Mouse (Mus musculus) E14TG2a.4 (cell line): ENCODE measurements around the gene Rnf223.

Experiments used
- CTCF ChIP-seq: conservative IDR thresholded peaks from 2 replicates; pipeline ENCODE4 v1.5.1; 2014; ENCODE audit warnings: low read length
- NANOG ChIP-seq: IDR thresholded peaks from 2 replicates; pipeline ENCODE4 v1.6.1; 2014; ENCODE audit warnings: borderline replicate concordance, low read length, mixed read lengths
- POU5F1 ChIP-seq: IDR thresholded peaks from 2 replicates; pipeline ENCODE4 v1.6.1; 2014; ENCODE audit warnings: low read length, borderline replicate concordance

GRCm38 (mm10) chr4:156082621-156083234, 47.6 kb upstream of the Rnf223 start:
- TF ChIP-seq CTCF = no peak
- TF ChIP-seq NANOG = no peak
- no peak for TF ChIP-seq POU5F1
